Mouse (Mus musculus) kidney, postnatal 4 days (tissue): ENCODE measurements around the gene Kpna3.
"Not testable (repeated sequence)": the region's sequence is repeated elsewhere in the genome, so short reads cannot be mapped to it uniquely, and the experiment has no call there.

Experiments
- DNase-seq, 2 experiments: peaks; one replicate each; pipeline ENCODE4 v3.0.0; 2021; ENCODE audit warnings: mixed read lengths in 2 of 2

Gene Kpna3

DNA sequence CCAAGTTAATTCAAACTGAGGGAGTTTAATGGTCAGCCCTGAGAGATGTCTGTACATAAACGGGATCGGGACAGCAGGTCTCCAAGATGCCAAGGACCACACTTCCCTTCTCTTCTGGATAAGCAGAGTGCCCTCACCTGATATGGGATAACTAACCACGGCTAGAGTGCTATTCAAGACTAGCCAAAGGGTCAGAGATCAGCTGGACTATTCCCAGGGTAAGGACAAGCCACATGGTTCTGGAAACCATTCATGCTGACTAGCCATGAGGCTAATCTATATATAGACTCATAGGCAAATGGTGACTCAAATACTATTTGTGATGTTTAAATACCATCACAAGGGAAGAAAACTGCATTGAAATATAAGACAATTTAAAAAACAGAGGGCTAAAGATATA is 49.1 kb downstream of the Kpna3 start:
- no peak for DNase-seq

DNA sequence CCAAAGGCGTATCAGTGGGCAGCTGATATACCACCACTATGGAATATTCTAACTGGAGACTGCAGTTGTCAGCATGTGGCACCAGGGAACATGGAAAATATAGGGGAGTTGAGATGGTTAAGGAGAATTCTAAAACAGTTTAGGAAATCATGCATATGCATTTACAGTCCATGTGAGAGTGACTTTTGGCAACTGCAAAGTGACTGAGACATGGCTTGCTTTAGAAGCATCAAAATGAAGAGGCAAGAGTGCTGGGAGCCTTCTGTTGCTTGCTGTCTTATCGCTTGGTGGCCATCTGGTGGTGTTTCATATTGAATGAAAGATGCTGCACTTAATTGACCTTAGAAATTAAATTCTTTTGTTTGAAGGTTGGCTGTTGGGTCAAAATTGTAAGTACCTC is 72.4 kb downstream of the Kpna3 start:
- DNase-seq, result no peak

GRCm38 (mm10) chr14:61364656-61365055 is 75.0 kb downstream of the Kpna3 start:
- no peak for DNase-seq

DNA sequence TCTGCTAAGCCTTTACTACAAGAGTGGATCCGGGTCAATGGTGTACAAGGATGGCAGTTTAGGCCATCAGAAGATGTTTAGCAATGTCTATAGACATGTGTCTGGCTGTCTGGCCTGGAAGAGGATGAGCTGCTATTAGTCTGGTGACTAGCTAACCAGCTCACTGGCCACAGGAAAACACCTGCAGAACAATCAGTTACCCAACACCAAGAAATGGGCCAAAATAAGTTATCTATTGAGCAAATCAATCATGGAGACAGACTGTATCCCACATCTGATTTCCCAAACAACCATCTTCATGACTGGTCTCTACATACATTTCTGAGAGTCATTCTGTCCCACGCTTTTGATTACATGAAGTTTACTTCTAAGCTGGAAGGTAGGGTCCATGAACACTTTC is 75.9 kb downstream of the Kpna3 start:
- DNase-seq, result no peak

DNA sequence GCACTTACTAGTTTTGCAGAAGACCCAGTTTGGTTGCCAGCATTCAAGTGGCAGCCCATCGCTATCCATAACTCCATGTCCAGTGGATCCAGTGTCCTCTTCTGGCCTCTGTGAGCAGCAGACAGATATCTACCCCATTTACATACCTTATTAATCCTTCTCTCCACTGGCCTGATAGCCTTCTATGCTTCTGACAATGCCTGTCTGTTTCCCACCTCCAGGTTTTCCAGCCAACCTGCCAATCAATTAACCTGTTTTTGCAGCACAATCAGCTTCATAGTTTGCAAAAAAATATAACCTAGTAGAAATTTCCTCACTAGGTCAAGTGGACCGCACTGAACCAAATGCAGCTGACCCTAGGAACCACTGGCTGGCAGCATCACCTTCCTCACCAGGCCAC is 77.4 kb downstream of the Kpna3 start:
- no peak for DNase-seq

DNA sequence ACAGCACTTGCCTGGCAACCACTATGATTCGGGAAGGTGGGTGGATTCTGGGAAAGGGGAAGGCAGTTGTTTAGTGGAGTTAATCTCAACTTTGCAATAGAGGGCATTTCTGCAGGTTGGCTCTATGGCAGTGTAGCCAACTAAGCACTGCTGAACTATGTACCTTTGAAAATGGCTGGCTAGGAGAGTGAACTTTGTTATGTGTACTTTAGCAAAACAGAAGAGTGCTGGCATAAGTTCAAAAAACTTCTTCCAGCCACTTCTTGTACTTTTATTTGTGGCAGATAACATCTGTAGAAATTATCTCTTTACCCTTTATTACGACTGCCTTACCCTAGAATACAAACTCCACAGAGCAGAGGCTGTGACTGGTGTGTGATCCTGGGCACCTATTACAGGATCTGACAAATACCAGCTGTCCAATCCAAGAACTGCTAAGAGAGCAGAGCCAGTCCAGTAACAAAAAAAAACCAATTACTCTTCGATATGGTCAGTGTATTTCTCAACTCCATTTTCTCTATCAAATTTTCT is 78.6 kb downstream of the Kpna3 start:
- DNase-seq, result no peak

DNA sequence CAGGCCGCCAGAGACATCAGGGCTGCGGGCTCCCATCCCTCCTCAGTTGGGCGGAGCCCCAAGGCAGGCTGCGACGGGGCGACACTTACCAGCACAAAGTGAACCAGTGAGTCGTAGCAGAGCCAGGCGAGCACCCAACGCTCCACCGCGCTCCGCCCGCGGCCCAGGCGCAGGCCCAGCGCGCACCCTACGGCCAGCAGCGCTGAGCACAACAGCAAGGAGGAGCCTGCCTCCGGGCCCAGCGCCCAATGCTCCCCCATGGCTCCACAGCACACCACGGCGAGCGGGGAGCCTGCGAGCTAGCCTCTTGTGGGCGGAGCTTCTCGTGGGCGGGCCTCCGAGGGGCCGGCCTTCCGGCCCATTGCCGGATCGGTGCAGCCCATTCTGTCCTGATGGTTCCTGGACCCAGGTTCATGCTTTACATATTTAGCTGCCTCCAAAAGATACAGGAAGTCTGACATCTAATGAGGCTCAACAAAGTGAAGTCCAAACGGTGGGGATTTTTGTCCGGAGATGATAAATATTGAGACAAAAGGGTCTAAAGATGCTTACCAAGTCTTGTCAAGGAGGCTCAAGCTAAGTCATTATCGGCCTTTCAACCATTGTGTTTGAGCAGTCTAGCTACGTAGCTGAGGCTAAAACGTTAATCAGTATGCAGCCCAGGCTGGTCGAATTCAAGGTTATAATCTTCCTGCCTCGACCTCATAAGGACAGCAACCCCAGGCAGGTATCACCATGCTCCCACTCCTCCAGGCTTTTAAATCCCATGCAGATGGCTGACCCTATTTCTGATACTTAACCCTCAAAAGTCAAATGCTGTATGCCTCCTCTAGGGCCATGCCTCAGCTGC is 79.3 kb downstream of the Kpna3 start, which contains the start of gene Ebpl:
Ebpl (minus strand) TSS at position 309 of the 850 bp plus-strand sequence.
- peak; percentile 94 to 95 for DNase-seq

GRCm38 (mm10) chr14:61354251-61355235 is 85.1 kb downstream of the Kpna3 start:
- DNase-seq, result no peak

GRCm38 (mm10) chr14:61350808-61351207 is 88.9 kb downstream of the Kpna3 start:
- DNase-seq, result no peak

DNA sequence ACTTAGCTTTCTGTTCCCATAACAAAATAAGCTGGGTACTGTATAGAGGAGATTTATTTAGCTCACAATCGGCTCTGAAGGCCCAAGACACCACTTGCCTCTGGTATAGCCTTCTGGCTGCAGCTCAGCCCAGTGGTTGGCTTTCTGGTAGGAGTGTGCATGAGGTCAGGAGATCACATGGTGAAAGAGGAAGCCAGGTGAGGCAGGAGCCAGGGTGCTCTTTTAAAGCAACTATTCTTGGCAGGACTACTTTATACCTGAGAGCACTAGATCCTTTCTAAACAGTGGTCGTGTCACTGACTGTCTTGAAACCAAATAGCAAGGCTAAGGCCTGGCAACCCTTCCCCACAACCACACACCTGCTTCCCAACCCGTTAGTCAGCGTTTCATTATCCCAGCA is 89.8 kb downstream of the Kpna3 start:
- no peak for DNase-seq

- peak in 1 of 2 experiments; percentile 37 for DNase-seq
Observed at GRCm38 (mm10) chr14:61346827-61347698, 92.6 kb downstream of the Kpna3 start.

DNA sequence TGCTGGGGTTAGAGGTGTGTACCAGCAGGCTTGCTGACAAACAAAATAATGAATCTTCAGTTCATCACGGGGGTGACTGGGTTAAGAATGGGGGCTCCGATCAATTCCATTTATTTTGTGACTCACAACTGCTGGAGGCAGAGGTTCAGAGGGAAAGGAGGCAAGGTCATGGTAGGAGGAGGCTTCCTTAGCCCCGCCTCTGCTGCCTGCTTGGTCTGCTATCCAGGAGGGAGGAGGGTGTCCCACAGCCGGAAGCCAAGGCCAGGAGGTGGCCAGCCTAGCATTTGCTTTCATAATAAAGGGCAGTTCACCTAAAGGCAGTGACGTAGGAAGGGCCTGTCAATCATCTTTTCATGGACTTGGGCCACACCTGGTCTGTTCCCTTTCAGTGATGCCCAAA is 95.1 kb downstream of the Kpna3 start:
- no peak for DNase-seq

DNA sequence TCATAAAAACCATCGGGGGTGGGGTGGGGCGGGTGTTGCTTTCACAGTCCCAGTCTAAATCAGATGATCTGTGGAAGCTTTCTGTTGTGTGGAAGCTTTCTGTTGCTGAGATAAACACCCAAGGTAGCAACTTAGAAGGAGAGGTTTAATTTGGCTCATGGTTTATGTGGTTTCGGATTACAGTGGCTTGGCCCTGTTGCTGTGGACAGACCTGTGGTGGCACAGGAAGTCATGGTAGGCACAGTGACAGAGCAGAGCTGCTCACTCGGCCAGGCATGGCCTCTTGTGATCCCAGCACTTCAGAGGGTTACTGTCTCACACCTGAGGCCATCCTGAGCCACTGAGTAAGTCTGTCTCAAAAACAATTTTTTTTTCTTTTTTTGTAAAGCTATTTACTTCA is 100.3 kb downstream of the Kpna3 start:
- no peak for DNase-seq

GRCm38 (mm10) chr14:61330996-61331561 is 108.6 kb downstream of the Kpna3 start:
- DNase-seq, result peak; percentile 86 to 89

GRCm38 (mm10) chr14:61330591-61330990 is 109.1 kb downstream of the Kpna3 start:
- no peak for DNase-seq

DNA sequence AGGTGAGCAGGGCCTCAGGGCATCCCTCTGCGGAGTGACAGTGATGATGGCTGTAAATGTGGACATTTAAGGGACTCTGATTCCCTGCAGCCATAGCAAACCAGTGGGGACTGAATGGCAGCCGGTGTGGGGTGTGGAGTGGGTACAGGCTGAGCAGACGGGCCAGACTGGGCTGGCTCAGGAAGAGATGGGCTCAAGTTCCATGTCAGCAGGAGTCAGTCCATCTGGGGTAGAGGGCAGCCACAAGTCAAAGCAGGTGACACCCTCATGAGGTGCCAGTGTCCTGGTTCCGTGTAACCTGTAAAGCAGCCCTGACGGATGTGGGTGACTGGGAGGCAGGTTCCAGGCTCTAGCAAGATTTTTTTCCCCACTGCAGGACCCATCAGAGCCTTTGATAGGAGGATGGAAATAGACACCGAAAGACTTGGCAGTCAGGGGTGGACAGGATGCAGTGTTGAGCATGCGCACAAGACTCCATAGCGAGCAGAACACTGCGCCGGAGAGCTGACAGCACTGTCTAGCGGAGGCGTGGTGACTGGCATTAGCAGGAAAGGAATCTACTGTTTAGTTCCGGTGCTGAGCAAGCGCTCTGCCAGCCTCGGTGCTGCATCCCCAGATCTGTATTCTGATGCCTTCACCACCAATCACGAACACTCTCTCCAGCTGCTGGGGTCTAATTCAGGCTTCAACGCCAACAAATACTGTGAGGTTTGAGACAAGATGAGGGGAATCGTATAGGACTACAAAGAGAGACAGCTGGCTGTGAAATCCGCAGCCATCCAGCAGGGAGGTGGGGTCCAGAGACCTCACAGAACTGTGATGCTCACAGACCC is 111.8 kb downstream of the Kpna3 start:
- DNase-seq, result peak; percentile 71 to 80

GRCm38 (mm10) chr14:61327007-61327406 is 112.7 kb downstream of the Kpna3 start:
- DNase-seq, result not testable (repeated sequence)

GRCm38 (mm10) chr14:61322740-61323139 is 116.9 kb downstream of the Kpna3 start:
- no peak for DNase-seq

GRCm38 (mm10) chr14:61321200-61321599 is 118.5 kb downstream of the Kpna3 start:
- no peak for DNase-seq

GRCm38 (mm10) chr14:61320765-61321164 is 118.9 kb downstream of the Kpna3 start:
- DNase-seq, result no peak

DNA sequence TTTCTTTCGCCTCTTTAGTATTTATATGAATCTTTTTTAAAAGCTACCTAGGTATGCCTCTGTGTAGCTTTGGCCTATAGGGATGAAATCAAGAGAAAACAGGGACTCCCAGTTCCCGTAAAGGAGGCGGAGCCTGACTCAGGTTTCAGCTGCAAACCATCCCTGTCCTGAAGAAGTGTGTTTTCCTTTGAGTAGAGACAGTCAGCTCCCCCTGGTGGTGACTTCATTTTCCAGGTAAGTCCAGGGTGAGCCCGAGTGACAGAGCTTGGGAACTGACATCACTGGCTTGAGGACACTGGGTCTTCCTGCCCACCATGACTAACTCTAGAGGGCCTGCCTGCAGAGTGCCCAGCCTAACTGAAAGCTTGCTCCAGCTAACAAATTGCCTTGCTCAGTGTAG is 122.8 kb downstream of the Kpna3 start:
- peak; percentile 62 to 71 for DNase-seq
